Comparison of ENCODE assay signal across 7 mouse cellular contexts in the genomic region with DNA sequence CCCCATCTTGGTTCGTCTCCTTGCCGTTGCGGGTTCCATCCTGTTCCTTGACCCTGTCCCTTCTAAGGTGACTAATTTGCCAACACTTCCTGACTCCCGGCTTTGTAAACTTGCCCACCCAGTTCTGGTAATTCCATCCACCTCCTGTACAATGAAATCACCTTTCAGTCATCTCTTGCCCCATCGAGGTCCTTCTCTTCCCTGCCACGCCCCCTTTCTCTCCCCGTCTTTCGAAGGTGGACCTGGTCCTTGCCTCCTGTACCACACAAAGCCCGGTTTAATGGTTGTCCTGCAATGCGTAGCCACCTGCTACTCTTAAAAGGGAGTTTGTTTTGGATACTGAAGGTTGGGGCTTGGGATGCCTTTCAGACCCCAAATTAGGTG. TPM values are rescaled to one million over a fixed set of nuclear protein-coding genes. Genes with fewer than 3 reads are reported as not detected.
A peak's percentile ranks its signal among the peaks of the same experiment; 100 is the strongest.
DNase-seq lines count a peak whose midpoint lies in the region; ATAC-seq and TF ChIP-seq lines count a peak whose summit lies in the region.

No protein-coding gene starts in this region.

- H3K27me3 ChIP-seq in spleen, adult 2 months (ENCODE audit: control insufficient read depth, insufficient read depth, low read length), result no peaks in the 10 kb centered on the region
- no peaks in the 10 kb centered on the region for H3K27me3 ChIP-seq in embryonic facial prominence, embryonic 13.5 days
- no peaks in the 10 kb centered on the region for H3K27me3 ChIP-seq in kidney, embryonic 16.5 days (ENCODE audit: insufficient read depth, low read length)
- no peaks in the 10 kb centered on the region for H3K27me3 ChIP-seq in midbrain, embryonic 16.5 days (ENCODE audit: control insufficient read depth, insufficient read depth, low read depth, low read length)

- no peaks in the 10 kb centered on the region for H3K9me3 ChIP-seq in embryonic facial prominence, embryonic 13.5 days
- H3K9me3 ChIP-seq in kidney, embryonic 16.5 days (ENCODE audit: low read length), result no peaks in the 10 kb centered on the region
- no peaks in the 10 kb centered on the region for H3K9me3 ChIP-seq in midbrain, embryonic 16.5 days (replicated peaks; ENCODE audit: control insufficient read depth, low read length, poor library complexity, severe bottlenecking)

- no peak for ATAC-seq in embryonic facial prominence, embryonic 13.5 days (ENCODE audit: insufficient number of reproducible peaks, insufficient read depth, low FRiP score, low TSS enrichment, low read depth)
- ATAC-seq in kidney, embryonic 16.5 days (ENCODE audit: low FRiP score, low TSS enrichment), result peak; percentile 43
- ATAC-seq in midbrain, embryonic 16.5 days, result peak; percentile 18; the same call in 1 of the 2 replicates

- no peak for TF ChIP-seq CTCF in spleen, adult 2 months (IDR thresholded peaks at IDR 0.05; ENCODE audit: extremely low read depth, insufficient read depth, insufficient read length, insufficient replicate concordance)

- peak overlapping the region; percentile 85 for H3K4me2 ChIP-seq in embryonic facial prominence, embryonic 13.5 days
- H3K4me2 ChIP-seq in kidney, embryonic 16.5 days (replicated peaks; ENCODE audit: low read depth, low read length), result peak overlapping the region; percentile 86
- H3K4me2 ChIP-seq in midbrain, embryonic 16.5 days (ENCODE audit: low read length), result peak overlapping the region; percentile 77

- 0 out of 2 replicates have a peak, but pooled peaks cover 3% of the 10 kb centered on the region for H3K36me3 ChIP-seq in spleen, adult 2 months (ENCODE audit: control insufficient read depth, insufficient read depth, low read length)
- H3K36me3 ChIP-seq in embryonic facial prominence, embryonic 13.5 days, result 0 out of 2 replicates have a peak, but pooled peaks cover 6% of the 10 kb centered on the region
- H3K36me3 ChIP-seq in kidney, embryonic 16.5 days (ENCODE audit: insufficient read depth, low read length), result no peaks in the 10 kb centered on the region
- H3K36me3 ChIP-seq in midbrain, embryonic 16.5 days (ENCODE audit: control insufficient read depth, insufficient read depth, low read length), result 0 out of 2 replicates have a peak, but pooled peaks cover 3% of the 10 kb centered on the region

- WGBS in spleen, adult 2 months, result 3% methylated on average over 10 of the region's 10 CpGs
- WGBS in embryonic facial prominence, embryonic 13.5 days, result under 1% methylated on average over 10 of the region's 10 CpGs
- WGBS in kidney, embryonic 16.5 days, result under 1% methylated on average over 10 of the region's 10 CpGs
- WGBS in midbrain, embryonic 16.5 days, result under 1% methylated on average over 10 of the region's 10 CpGs

- no peak overlapping the region for H3K27ac ChIP-seq in spleen, adult 2 months (ENCODE audit: insufficient read depth, low read length)
- H3K27ac ChIP-seq in embryonic facial prominence, embryonic 13.5 days, result no peak overlapping the region
- no peak overlapping the region for H3K27ac ChIP-seq in kidney, embryonic 16.5 days (ENCODE audit: low read length)
- H3K27ac ChIP-seq in midbrain, embryonic 16.5 days (ENCODE audit: low read length), result peak overlapping the region; percentile 84

- peak overlapping the region; percentile 89 for H3K9ac ChIP-seq in embryonic facial prominence, embryonic 13.5 days
- peak overlapping the region; percentile 84 for H3K9ac ChIP-seq in kidney, embryonic 16.5 days (replicated peaks; ENCODE audit: low read length)
- peak overlapping the region; percentile 94 for H3K9ac ChIP-seq in midbrain, embryonic 16.5 days (ENCODE audit: low read depth, low read length)

- H3K4me3 ChIP-seq in spleen, adult 2 months (ENCODE audit: extremely low read depth, insufficient read depth, insufficient read length), result peak overlapping the region; percentile 99
- H3K4me3 ChIP-seq in embryonic facial prominence, embryonic 13.5 days, result peak overlapping the region; percentile 97
- H3K4me3 ChIP-seq in kidney, embryonic 16.5 days (ENCODE audit: low read length), result peak overlapping the region; percentile 99
- H3K4me3 ChIP-seq in midbrain, embryonic 16.5 days (ENCODE audit: low read depth, low read length), result peak overlapping the region; percentile 98

- no peaks in the 10 kb centered on the region; the same call in 1 of the 2 replicates for H3K4me1 ChIP-seq in spleen, adult 2 months (ENCODE audit: control insufficient read depth, insufficient read depth, insufficient read length)
- 0 out of 2 replicates have a peak, but pooled peaks cover 2% of the 10 kb centered on the region for H3K4me1 ChIP-seq in embryonic facial prominence, embryonic 13.5 days
- H3K4me1 ChIP-seq in kidney, embryonic 16.5 days (ENCODE audit: insufficient read depth, low read length), result peaks cover 4% of the 10 kb centered on the region
- H3K4me1 ChIP-seq in midbrain, embryonic 16.5 days (ENCODE audit: control insufficient read depth, insufficient read depth, low read length), result peaks cover 13% of the 10 kb centered on the region

- DNase-seq in spleen, adult 2 months (ENCODE audit: low read depth in 1 of 2, low spot score in 2 of 2), result no peak
- DNase-seq in spleen, adult 12 weeks (ENCODE audit: low spot score), result no peak
- no peak for DNase-seq in adrenal gland, adult 8-10 months
- DNase-seq in left cerebral cortex, adult 18-20 months (ENCODE audit: low spot score in 2 of 2), result no peak

- no peak for TF ChIP-seq POLR2A in spleen, adult 2 months (IDR thresholded peaks at IDR 0.05; ENCODE audit: low read depth, low read length)

RNA-seq across cellular contexts. Expression of gene Uchl3, which starts 0.8 kb away (rescaled TPM):
- polyA plus RNA-seq in spleen, adult 2 months (2012; rRNA removed), result 15.3 and 18.1 TPM in 2 replicates
- polyA plus RNA-seq in embryonic facial prominence, embryonic 13.5 days (2015; fragmentation: Nextera tagmentation; extraction: Ambion mirVana), result 125 and 127 TPM in 2 replicates
- polyA plus RNA-seq in kidney, embryonic 16.5 days (2015; fragmentation: Nextera tagmentation; extraction: Ambion mirVana), result 137 and 143 TPM in 2 replicates
- polyA plus RNA-seq in midbrain, embryonic 16.5 days (2015; fragmentation: Nextera tagmentation; extraction: Ambion mirVana), result 280 and 301 TPM in 2 replicates
- 10 to 100 TPM; 28.1 to 41.6 (median 34.7) TPM for total RNA-seq in adrenal gland, adult 8-10 months (2022)
- 10 to 100 TPM; 40.8 to 43.7 TPM for total RNA-seq in left cerebral cortex, adult 18-20 months (2021)

RNA-seq across cellular contexts. Expression of gene Commd6, which starts 14.0 kb away (rescaled TPM):
- 15.0 and 15.4 TPM in 2 replicates for polyA plus RNA-seq in spleen, adult 2 months (2012; rRNA removed)
- polyA plus RNA-seq in embryonic facial prominence, embryonic 13.5 days (2015; fragmentation: Nextera tagmentation; extraction: Ambion mirVana), result 89.9 and 97.8 TPM in 2 replicates
- 94.7 and 97.1 TPM in 2 replicates for polyA plus RNA-seq in kidney, embryonic 16.5 days (2015; fragmentation: Nextera tagmentation; extraction: Ambion mirVana)
- 84.8 and 92.2 TPM in 2 replicates for polyA plus RNA-seq in midbrain, embryonic 16.5 days (2015; fragmentation: Nextera tagmentation; extraction: Ambion mirVana)
- 100 to 1,000 TPM in 1 of 4 experiments, 10 to 100 TPM in 3; 76.0 to 102 (median 93.9) TPM for total RNA-seq in adrenal gland, adult 8-10 months (2022)
- 10 to 100 TPM; 49.6 to 62.0 TPM for total RNA-seq in left cerebral cortex, adult 18-20 months (2021)

RNA-seq across cellular contexts. Expression of gene Tbc1d4, which starts 45.5 kb away (rescaled TPM):
- polyA plus RNA-seq in spleen, adult 2 months (2012; rRNA removed), result 5.6 and 7.5 TPM in 2 replicates
- polyA plus RNA-seq in embryonic facial prominence, embryonic 13.5 days (2015; fragmentation: Nextera tagmentation; extraction: Ambion mirVana), result 11.1 and 12.8 TPM in 2 replicates
- 22.0 and 23.0 TPM in 2 replicates for polyA plus RNA-seq in kidney, embryonic 16.5 days (2015; fragmentation: Nextera tagmentation; extraction: Ambion mirVana)
- 8.1 and 9.4 TPM in 2 replicates for polyA plus RNA-seq in midbrain, embryonic 16.5 days (2015; fragmentation: Nextera tagmentation; extraction: Ambion mirVana)
- 10 to 100 TPM; 48.0 to 83.2 (median 63.8) TPM for total RNA-seq in adrenal gland, adult 8-10 months (2022)
- total RNA-seq in left cerebral cortex, adult 18-20 months (2021), result 10 to 100 TPM; 10.4 to 10.6 TPM
